Mouse (Mus musculus) retina, postnatal 1 day (tissue): ENCODE results near the gene Vmn2r21.
"Not testable (repeated sequence)": the region's sequence is repeated elsewhere in the genome, so short reads cannot be mapped to it uniquely, and the experiment has no call there.

Experiments
- DNase-seq: peaks from one replicate; pipeline ENCODE4 v3.0.0-alpha.2; 2012

The Vmn2r21 gene

DNA sequence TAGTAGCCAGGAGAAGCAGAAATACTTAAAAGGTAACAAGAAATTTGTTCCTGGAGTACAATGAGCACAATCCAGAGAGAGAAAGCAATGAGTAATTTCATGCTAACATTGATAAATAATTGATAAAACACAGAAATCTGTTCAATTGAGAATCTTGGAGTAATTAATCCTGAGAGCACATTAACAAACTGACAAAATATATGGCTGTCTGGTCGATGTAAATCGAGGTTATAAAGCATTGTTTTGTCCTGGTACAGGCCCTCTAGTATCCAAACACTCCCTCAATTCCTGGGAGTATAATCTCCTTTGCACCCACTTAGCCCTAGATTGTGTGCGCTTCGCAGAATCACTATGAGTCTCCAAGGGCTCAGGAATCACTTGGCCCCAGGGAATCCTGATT, at the start of gene Vmn2r21:
Vmn2r21 (minus strand) TSS at position 101 of the 400 bp plus-strand sequence.
- not testable (repeated sequence) for DNase-seq

DNA sequence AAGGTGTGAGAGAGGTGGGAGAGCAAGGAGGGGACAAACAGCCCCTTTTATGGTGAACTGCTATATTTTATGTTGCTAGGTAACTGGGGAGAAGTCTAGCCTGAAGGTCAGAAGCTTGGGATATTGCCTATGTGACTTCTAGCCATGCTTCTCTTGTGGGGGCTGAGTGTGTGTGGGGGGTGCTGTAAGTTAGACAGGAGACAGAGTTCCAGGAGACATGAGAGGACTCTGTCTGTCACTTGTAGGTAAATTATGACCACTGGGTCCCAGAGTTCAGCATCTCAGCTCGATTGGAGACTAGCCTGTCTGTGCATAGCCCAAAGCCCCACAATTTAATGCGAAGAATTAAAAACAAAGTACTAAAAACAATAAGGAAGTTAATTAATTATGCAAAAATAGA, 41.5 kb upstream of the Vmn2r21 start:
- not testable (repeated sequence) for DNase-seq

DNA sequence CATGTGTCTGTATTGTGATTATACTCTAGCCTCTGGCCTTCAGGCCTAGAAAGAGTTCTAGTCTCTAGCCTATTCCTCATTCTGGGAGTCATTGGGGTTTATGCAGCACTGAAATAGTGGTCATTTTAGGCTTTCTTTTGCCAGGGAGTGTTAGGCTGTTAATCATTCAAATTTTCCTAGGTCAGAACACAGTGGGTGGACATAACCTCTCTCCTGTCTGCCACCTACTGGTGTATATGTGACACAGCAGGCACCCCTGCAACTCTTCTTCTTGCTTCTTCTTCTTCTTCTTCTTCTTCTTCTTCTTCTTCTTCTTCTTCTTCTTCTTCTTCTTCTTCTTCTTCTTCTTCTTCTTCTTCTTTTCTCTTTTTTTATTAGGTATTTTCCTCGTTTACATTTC, 6.5 kb upstream of the Vmn2r21 start:
- DNase-seq, result not testable (repeated sequence)

DNA sequence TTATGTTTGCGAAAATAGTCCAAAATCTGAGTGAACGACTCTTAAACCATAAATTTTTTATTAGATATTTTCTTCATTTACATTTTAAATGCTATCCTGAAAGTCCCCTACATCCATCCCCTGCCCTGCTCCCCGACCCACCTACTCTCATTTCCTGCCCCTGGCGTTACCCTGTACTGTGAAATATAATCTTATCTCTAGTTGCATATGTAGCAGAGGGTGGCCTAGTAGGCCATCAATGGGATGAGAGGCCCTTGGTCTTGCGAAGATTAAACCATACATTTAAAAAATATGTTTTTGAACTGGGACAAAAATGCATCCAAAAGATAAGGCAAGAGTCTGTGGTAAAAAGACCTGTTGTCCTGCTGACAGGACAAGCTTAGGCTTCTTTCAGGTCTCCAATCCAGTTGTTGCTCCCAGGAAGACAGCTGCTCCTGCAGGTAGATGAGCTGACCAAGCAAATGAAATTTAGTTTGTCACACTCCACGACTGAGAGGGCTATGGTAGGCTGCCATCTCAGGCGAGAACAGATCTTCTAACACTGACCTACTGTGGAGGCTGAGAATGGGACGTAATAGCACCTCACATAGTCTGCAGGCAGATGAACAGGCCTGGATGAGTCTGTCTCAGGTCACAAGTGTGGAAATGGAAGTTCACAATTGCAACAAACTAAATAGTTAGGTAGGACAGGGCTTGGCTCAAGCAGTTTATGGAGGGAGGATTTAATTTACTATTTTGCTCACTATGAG, 10.8 kb downstream of the Vmn2r21 start:
- not testable (repeated sequence) for DNase-seq

GRCm38 (mm10) chr6:123473045-123473444, 60.2 kb downstream of the Vmn2r21 start:
- not testable (repeated sequence) for DNase-seq

DNA sequence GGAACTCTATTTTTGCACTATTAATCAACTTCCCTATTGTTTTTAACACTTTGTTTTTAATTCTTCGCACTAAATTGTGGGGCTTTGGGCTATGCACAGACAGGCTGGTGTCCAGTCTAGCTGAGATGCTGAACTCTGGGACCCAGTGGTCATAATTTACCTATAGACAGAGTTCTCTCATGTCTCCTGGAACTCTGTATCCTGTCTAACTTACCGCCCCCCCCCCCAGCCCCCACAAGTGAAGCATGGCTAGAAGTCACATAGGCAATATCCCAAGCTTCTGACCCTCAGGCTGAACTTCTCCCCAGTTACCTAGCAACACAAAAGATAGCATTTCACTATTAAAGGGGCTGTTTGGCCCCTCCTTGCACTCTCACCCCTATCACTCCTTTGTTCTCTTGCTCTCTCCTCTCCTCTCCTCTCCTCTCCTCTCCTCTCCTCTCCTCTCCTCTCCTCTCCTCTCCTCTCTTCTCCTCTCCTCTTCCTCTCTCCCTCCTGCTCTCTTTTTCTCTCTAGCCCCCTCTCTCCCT, 60.7 kb downstream of the Vmn2r21 start:
- not testable (repeated sequence) for DNase-seq

DNA sequence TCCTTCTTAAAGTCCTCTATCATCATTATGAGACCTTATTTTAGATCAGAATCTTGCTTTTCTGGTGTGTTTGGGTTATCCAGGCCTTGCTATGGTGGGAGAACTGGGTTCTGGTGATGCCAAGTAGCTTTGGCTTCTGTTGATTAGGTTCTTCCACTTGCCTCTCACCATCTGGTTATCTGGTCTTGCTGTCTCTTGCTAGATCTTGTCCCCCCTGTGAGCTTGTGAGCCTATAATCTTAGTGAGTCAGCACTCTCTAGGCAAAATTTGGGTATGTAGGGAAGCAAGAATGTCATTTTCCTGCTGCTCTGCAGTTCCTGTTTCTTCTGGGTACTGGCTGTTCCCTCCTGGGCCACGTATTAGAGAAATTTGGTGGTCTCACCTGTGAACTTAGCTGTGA, 64.6 kb downstream of the Vmn2r21 start:
- DNase-seq, result not testable (repeated sequence)
